Mouse (Mus musculus): ENCODE measurements around the gene Arhgap11a.

The Arhgap11a gene

GRCm38 (mm10) chr2:113848245-113849121 lies at the start of gene Arhgap11a:
Gene Arhgap11a, minus strand, starts transcription at chr2:113848661.
- DNase-seq (ENCODE audit: low read depth, low spot score) = peak; percentile 99

GRCm38 (mm10) chr2:113893385-113894122 lies 45.1 kb upstream of the Arhgap11a start:
- DNase-seq (ENCODE audit: low read depth, low spot score) = no peak

DNA sequence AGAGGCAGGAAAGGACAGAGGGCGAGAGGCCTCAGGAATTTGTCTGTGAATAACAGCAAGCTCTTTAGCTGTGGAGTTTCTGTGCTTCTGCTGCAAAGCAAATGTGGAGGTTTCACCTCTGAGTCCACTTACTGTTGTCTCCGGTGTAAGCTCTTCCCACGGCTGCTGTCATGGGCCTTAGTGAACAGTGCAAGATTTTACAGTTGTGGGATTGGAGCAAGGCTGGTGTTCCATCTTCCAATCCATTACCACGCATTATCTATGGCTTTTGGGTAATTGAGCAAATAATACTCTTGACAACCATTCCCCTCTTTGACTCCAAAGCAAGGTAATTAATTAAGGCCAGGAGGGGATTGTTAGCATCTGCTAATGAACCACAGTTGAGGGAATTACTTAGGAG lies 38.7 kb upstream of the Arhgap11a start:
- no peak for DNase-seq (ENCODE audit: low read depth, low spot score)

- DNase-seq (ENCODE audit: low read depth, low spot score) = no peak
Measured at GRCm38 (mm10) chr2:113886061-113886460, 37.6 kb upstream of the Arhgap11a start.

DNA sequence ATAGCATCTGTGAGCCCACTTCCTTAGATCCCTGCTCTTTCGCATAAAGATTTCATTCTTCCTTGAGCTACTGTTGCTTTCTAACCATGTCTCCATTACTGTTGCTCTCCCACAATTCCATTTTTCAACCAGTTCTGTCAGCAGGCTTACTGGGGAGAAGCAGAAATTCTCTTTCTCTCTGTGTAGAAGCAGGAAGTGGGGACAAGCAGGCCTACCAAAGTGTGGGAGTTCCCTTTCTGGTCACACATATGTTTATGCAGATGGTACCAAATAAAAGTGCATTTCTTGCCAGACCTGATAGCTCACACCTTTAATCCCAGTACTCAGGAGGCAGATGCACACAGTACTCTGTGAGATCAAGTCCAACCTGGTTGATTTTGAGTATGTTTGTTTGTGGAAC lies 21.7 kb upstream of the Arhgap11a start:
- DNase-seq (ENCODE audit: low read depth, low spot score) = peak; percentile 25

DNA sequence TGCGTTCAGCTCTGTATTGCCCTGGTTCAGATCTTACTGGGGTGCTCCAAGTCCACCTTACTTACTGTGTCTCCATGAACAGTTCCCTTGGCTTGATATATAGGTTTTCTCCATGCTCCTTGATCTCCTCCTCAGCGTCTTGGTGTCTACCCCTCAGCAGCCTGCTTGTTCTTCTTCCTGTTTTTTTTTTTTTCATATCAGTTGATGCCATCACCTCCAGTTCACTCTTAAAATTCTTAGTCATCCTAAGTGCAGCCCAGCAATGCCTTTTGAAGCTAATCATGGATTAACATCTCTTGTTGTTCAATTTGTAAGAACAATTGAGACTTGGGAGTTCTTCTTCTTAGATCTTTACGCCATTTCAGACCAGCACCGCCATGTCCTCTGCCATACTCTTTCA lies 19.9 kb upstream of the Arhgap11a start:
- no peak for DNase-seq (ENCODE audit: low read depth, low spot score)

GRCm38 (mm10) chr2:113866155-113866554 lies 17.7 kb upstream of the Arhgap11a start:
- DNase-seq (ENCODE audit: low read depth, low spot score) = peak; percentile 27

- no peak for DNase-seq (ENCODE audit: low read depth, low spot score)
Measured at GRCm38 (mm10) chr2:113849141-113849540, 680 bp upstream of the Arhgap11a start.

GRCm38 (mm10) chr2:113847678-113848244 lies 700 bp downstream of the Arhgap11a start:
- no peak for DNase-seq (ENCODE audit: low read depth, low spot score)

DNA sequence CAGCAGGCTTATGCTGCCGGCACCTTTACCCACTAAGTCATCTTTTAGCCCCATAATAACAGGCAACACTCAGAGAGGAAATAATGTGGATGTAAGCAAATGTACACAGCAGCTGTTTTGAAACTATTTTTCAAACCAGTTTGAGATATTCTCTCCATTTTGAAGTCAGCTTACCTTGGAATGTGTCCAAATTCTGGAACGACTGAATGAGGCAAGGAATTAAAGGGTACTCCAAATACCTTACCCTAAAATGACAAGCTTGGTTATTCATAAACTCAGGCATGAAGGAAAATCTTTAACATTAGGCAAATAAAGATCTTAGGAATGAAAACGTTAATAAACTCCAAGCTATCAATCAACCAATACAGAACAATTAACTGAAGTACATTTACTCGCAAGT lies 3.4 kb downstream of the Arhgap11a start:
- DNase-seq (ENCODE audit: low read depth, low spot score) = no peak

- no peak for DNase-seq (ENCODE audit: low read depth, low spot score)
Measured at GRCm38 (mm10) chr2:113841656-113842437, 6.6 kb downstream of the Arhgap11a start.

- DNase-seq (ENCODE audit: low read depth, low spot score) = no peak
Measured at GRCm38 (mm10) chr2:113839488-113839887, 9.0 kb downstream of the Arhgap11a start.

DNA sequence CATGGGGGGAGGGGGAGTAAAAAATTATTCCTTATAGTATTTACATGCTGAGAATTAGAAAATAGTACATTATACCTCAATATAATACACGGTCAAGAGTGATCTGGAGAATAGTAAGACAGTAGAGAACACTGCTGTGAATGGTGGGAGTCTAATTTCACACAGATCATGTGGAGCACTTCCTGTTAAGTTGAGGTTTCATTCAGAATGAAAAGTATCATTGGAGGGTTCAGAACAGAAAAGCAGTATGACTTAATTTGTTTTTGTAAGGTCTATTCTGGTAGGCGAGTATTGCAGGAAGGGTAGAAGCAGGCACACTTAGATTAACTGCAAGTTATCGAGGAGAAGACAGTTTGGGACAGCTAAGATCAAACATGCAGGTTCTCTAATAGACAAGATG lies 13.2 kb downstream of the Arhgap11a start:
- DNase-seq (ENCODE audit: low read depth, low spot score) = no peak

GRCm38 (mm10) chr2:113828943-113829882 lies 19.2 kb downstream of the Arhgap11a start, which contains the start of gene Scg5:
Gene Scg5, minus strand, starts transcription at chr2:113829121.
- DNase-seq (ENCODE audit: low read depth, low spot score) = peak; percentile 98

DNA sequence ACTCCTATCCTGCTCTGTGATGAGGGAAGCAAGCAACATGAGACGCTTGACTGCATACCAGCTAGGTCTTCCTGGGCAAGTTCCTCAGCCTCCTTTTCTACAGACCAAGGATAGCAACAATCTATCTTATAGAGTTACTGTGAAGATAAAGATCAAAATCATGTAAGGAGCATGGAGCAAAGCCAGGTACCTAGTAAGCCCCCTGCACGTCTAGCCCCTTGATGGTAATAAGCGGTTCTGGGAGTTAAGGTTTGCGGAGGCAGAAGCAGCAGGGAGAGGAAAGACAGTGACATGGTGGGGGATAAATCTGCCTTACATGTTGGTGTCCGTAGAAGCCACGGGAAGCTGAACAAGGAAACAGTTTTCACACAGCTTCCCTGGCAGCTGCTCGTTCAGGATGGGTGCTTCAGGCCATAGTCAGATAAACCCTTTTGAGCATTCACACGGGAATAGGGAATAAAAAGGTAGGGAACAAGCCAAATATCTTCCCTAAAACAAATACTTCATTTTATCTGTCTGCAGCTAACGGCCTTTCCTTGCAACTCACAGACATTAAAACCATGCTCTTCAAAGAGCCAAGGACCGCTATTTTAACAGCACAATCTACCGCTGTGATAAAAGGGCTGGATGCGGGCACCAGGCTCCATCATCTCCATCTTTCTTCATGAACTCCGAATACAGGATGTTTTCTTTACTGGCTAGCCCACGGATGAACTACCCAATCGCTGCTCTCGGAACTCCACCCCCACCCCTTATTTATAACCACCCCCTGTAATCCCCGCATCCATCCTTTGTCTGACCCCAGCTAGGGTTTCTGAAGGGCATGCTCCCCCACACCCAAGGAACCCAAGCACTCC lies 20.1 kb downstream of the Arhgap11a start:
- DNase-seq (ENCODE audit: low read depth, low spot score) = peak; percentile 59

GRCm38 (mm10) chr2:113823909-113824308 lies 24.6 kb downstream of the Arhgap11a start:
- peak; percentile 80 for DNase-seq (ENCODE audit: low read depth, low spot score)

DNA sequence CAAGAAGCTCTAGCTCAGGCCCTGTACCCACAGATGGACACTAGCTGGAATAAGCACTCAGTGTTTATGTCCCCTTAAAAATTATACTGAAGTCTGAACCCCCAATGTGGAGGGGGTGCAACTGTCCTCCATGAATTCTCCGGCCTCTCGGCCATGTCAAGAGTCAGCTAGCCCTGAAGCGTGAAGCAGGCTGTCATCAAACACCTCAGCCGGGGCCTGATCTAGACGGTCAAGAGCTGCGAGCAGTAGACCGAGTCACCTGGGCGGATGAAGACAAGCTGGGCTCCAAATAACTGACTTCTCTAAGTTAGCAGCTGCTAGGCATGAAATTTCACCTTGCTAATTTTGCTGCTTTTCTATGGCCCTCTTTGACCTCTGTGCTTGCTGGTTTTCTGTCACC lies 26.1 kb downstream of the Arhgap11a start:
- DNase-seq (ENCODE audit: low read depth, low spot score) = no peak

GRCm38 (mm10) chr2:113821176-113821734 lies 27.2 kb downstream of the Arhgap11a start:
- DNase-seq (ENCODE audit: low read depth, low spot score) = peak; percentile 67

GRCm38 (mm10) chr2:113820117-113820516 lies 28.3 kb downstream of the Arhgap11a start:
- DNase-seq (ENCODE audit: low read depth, low spot score) = no peak
